Mouse (Mus musculus) fat pad, adult 2 months (tissue): Measurements from ENCODE around the gene Btg3.

Experiments used
- DNase-seq: peaks from one replicate; pipeline ENCODE4 v3.0.0-alpha.2; 2011; ENCODE audit warnings: low read depth, low spot score; ENCODE audit errors: extremely low read depth

Btg3 gene

DNA sequence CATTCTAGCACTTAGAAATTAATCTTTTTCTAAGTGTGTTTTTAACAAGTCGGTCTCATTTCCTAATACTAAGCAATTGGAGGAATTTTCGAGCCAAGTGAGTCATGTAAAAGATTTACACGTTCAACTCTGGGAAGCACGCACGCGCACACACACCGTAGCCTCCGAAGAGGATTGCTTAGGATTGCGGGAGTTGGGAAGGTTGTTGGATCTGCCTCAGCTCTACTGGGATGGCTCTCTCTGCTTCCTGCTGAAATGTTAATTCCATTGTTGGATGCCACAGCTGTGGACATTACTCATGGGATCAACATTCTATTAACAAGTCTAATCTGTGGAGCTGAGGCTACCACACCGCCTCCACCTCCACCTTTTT lies 74.3 kb downstream of the Btg3 start:
- DNase-seq = no peak

DNA sequence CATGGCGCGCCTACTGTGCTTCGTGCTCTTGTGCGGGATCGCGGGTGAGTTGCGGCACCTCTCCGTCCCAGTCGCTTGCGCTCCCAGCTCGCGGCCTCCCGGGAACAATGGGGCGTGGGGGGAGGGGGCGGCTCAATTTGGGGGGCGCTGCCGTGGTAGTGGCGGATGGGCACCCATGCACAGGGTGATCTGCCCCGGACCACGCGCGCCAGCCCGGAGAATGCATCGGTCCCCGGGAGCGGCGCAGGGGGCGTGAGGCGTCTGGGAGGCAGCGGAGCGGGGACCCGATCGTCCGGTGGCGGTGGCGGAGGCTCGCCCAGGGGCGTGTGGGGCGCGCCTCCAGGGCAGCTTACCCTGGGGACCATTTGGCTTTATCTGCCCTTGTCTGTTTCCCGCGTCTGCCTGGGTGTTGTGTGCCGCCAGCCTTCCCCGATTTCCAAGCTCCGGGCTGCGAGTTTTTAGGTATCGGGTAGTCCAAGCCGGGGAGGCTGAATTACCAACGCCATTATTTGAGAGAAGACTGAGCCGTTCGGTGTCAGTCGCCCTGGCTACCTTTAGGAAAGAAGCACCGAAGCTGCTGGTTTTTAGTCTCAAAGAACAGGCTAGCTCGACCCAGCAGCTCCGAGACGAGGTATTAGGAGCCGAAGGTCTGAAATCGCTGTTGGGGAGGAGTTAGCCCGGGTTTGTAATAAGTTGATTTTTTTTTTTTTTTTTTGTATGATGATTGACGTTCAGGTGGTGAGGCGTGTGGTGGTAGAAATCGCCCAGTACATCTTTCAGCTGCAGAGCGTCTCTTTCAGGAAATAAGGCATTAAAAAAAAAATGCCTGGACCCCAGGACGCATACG lies 74.9 kb downstream of the Btg3 start:
- DNase-seq = no peak

DNA sequence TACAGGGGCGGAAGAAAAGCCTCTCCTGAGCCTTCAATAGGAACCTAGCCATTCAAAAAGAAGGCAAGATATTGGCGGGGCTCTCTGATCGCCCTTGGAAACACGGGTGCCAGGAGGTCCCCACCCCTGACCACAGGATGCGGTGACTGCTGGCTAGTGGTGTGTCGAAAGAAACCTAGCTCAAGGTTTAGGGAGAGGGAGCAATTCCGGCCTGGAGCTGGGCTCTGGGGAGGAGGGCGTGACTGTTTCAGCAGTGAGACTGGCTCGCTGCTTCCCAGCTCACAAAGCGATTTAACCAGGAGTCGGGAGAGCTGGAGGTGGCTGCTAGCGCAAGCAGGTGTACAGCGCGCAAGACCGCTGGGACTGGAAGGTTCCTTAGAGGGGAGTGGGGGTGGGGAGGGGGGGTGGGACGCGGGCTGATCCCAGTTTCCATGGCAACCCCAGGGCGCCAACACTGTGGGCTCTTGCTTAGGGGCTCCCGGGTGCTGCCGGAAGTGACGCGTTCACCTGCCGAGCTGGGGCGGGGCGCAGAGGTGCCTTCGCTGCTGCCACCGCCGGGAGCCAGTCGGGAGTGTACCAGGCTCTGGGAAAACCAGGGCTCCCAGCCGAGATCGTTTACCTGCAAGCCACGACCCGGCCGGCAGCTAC lies 75.7 kb downstream of the Btg3 start, which contains the start of gene Cxadr:
TSS of gene Cxadr (plus strand) at position 307 of the 648 bp plus-strand sequence.
- no peak for DNase-seq

DNA sequence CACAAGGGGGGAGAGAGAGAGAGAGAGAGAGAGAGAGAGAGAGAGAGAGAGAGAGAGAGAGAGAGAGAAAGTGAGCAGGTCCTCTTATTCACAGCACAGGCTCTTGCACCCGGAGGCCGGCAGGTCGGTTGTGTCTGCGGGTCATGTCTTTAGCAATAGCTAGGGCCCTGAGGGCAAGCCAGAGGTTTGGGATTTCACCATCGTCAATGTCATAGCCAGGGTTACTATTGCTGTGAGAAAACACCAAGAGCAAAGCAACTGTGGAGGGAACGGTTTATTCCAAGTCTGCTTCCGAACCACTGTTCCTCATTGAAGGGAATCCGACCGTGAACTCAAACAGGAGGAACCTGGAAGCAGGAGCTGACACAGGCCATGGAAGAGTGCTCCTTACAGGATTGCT lies 80.9 kb downstream of the Btg3 start:
- no peak for DNase-seq

DNA sequence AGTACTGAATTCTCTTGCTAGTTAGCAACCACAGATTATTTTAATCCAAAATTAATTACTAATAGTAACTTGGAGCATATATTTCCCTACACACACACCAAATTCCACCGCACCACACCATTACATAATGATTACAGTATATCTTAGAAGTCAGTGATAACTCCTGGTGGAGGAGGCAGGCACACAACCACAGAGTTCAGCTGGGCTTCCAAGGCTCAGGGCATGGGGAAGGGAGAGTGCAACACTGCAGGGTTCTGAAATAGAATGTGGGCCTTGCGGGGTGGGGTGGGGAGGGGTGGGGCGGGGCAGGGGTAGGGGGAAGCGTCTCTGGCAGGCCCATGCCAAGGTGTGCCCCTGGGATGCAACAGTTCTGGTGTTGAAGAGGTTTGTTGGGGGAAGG lies 81.4 kb downstream of the Btg3 start:
- no peak for DNase-seq

DNA sequence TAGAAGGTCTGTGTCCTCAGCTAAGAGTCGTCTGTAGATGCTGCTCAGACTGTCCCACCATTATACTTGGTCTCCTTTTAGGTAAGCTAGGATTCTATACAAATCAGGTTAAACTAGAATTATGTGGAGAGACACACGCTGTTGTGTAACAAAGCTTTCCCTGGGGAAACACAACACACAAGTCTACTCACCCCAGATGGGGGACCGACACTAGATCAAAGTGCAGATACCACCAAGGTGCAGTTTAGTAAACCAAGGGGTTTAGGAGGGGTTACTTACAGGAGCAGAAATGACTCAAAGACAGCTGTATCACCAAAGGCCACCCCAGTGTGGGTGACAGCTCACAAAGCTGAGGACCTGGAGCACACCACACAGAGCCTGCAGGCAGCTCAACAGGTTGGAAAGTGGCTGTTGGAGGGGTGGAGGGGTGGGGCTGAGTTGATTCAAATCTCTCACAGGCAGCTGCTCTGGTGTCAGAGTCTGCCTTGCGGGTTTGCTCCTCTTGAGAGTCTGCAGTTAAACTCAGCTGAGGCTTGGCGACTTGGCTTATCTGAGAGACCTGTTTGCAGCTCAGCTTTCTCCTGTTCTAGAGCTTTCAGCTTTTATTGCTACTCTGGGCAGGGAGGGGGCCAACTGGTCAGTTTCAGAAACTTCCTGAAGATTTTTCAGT lies 82.3 kb downstream of the Btg3 start:
- DNase-seq = no peak

DNA sequence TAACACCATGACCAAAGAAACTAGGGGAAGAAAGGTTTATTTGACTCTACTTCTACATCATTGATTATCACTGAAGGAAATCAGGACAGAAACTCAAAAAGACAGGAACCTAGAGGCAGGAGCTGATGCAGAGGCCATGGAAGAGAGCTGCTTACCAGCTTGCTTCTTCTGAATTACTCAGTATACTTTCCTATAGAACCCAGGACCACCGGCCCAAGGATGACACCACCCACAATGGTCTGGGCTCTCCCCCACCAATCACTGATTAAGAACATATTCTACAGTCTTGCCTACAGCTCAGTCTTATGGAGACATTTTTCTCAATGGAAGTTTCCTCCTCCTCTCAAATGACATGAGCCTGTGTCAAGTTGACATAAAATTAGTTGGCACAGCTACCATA lies 82.9 kb downstream of the Btg3 start:
- no peak for DNase-seq

DNA sequence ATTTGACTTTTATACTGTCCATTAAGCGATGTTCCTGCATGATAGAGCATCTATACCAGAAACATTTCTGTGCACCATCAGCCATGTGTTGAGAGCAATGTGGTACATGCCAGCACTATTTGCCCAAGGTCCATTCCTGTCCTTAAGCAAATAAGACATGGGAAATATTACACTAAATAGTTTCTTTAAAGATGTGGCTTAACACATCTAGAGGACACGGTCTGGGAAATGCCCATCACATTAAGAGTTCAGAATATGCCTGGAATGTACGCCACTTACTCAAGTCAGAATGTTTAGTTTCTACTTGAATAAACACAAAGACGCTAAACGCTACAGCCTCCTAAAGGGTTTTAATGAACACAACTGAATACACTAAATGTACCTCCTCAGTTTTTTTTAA lies 93.8 kb downstream of the Btg3 start:
- DNase-seq = no peak
